Mouse (Mus musculus): ENCODE results near the gene Klc1. TPM values are rescaled to one million over a fixed set of nuclear protein-coding genes. Genes with fewer than 3 reads are reported as not detected.

The Klc1 gene
- polyA plus RNA-seq, 1 experiment = 70.9 TPM

DNA sequence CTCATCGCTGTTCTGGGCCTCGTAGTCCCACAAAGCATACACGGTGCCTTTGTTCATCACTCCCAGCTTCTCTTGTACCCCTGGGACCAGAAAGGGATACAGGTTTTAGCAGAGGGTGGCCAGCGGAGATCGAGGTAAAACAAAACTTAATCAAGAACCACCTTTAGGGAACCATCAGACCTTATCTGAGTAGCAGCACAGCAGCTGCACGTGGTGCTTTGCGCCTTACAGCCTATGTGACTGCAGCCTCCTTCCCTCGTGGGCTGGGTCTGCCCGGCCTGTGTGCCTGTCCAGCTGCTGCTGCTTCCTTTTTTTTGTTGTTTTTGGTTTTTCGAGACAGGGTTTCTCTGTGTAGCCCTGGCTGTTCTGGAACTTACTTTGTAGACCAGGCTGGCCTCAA, 71.7 kb downstream of the Klc1 start:
- 0 out of 2 replicates have a peak, but pooled peaks cover 3% of the 10 kb centered on the region for H3K4me1 ChIP-seq (ENCODE audit: control insufficient read depth, insufficient read depth, low read length)
- no peak overlapping the region for H3K27ac ChIP-seq (ENCODE audit: insufficient read depth, low read depth, low read length)

GRCm38 (mm10) chr12:111832643-111833042, 74.0 kb downstream of the Klc1 start:
- TF ChIP-seq POLR2A (IDR thresholded peaks at IDR 0.05; ENCODE audit: borderline replicate concordance, low read depth, low read length) = no peak
- TF ChIP-seq CTCF (IDR thresholded peaks at IDR 0.05; ENCODE audit: low read depth, low read length) = no peak
- Histone ChIP-seq H3K27ac (ENCODE audit: insufficient read depth, low read depth, low read length) (no peak overlapping the region), H3K4me1 (ENCODE audit: control insufficient read depth, insufficient read depth, low read length) (0 out of 2 replicates have a peak, but pooled peaks cover 3% of the 10 kb centered on the region)

More for the DNA sequence above, 71.7 kb downstream of the Klc1 start:
- H3K4me3 ChIP-seq (ENCODE audit: insufficient read depth, low read length) = no peak overlapping the region
- TF ChIP-seq CTCF (IDR thresholded peaks at IDR 0.05; ENCODE audit: low read depth, low read length) (no peak), POLR2A (IDR thresholded peaks at IDR 0.05; ENCODE audit: borderline replicate concordance, low read depth, low read length) (no peak)

DNA sequence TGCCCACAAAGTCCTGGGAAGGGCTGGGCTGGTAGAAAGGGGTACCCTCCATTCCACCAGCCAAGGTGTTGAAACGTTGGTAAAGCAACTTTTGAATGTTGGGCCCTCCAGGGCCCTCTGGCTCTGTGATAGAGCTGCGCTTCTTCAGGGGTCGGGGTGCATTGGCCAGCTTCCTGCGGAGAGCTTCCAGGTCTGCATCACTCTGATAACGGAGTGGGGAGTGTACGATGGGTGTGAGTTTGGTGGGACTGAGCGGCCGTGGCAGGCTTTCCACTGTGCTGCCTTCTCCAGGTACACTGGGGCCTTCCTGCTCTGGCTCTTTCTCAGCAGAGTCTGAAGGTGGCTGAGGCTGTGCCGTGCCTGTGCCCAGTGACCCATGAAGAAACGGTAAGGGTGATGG, 74.8 kb downstream of the Klc1 start:
- H3K4me1 ChIP-seq (ENCODE audit: control insufficient read depth, insufficient read depth, low read length) = 0 out of 2 replicates have a peak, but pooled peaks cover 3% of the 10 kb centered on the region
- no peak overlapping the region for H3K4me3 ChIP-seq (ENCODE audit: insufficient read depth, low read length)
- H3K27ac ChIP-seq (ENCODE audit: insufficient read depth, low read depth, low read length) = no peak overlapping the region
- TF ChIP-seq CTCF (IDR thresholded peaks at IDR 0.05; ENCODE audit: low read depth, low read length) = no peak
- no peak for TF ChIP-seq POLR2A (IDR thresholded peaks at IDR 0.05; ENCODE audit: borderline replicate concordance, low read depth, low read length)

More at GRCm38 (mm10) chr12:111832643-111833042, 74.0 kb downstream of the Klc1 start:
- H3K4me3 ChIP-seq (ENCODE audit: insufficient read depth, low read length) = no peak overlapping the region

- H3K4me3 ChIP-seq (ENCODE audit: insufficient read depth, low read length) = no peak overlapping the region
- TF ChIP-seq POLR2A (IDR thresholded peaks at IDR 0.05; ENCODE audit: borderline replicate concordance, low read depth, low read length) (no peak), CTCF (IDR thresholded peaks at IDR 0.05; ENCODE audit: low read depth, low read length) (no peak)
- peaks cover 16% of the 10 kb centered on the region for H3K4me1 ChIP-seq (ENCODE audit: control insufficient read depth, insufficient read depth, low read length)
- peak overlapping the region; percentile 70 for H3K27ac ChIP-seq (ENCODE audit: insufficient read depth, low read depth, low read length)
These were observed 84.2 kb downstream of the Klc1 start for GRCm38 (mm10) chr12:111842565-111843433.

DNA sequence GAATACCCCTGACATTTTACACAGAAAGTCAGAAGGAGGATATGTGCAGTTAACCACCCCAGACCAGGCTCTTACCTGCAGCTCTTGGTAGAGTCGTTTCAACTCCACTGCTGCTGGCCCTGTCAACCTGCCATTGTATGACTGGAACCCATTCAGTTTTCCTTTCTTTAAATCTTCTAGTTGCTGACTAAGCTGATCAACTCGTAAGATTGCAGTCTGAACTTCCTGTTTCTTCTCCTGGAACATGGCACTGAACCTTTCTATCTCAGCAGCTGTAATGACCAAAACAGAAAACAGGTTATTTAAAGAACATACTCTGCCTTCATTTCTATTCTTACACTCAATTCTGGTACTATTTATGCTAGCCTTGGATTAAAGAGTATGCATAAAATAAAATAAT, 84.8 kb downstream of the Klc1 start:
- peak overlapping the region; percentile 70 for H3K27ac ChIP-seq (ENCODE audit: insufficient read depth, low read depth, low read length)
- TF ChIP-seq CTCF (IDR thresholded peaks at IDR 0.05; ENCODE audit: low read depth, low read length) (no peak), POLR2A (IDR thresholded peaks at IDR 0.05; ENCODE audit: borderline replicate concordance, low read depth, low read length) (no peak)
- H3K4me3 ChIP-seq (ENCODE audit: insufficient read depth, low read length) = no peak overlapping the region
- H3K4me1 ChIP-seq (ENCODE audit: control insufficient read depth, insufficient read depth, low read length) = peaks cover 21% of the 10 kb centered on the region

DNA sequence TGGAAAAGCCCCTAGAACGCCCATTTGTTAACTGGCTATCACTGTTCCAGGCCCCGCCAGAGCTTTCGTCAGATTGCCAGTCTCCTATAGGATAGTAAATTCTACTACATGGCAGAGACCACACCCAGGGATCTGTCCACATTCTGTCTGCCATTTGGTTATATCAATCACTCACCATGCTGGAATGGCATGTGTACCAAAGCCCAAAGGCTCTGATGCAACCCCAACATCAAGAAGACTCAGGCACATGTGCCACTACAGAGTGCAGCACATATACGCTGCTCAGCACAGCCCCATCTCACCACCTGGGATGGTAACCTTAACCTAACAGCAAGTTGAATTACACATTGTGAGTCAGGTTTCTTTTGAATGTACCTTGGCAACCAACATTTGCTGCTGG, 87.3 kb downstream of the Klc1 start:
- Histone ChIP-seq H3K4me3 (ENCODE audit: insufficient read depth, low read length) (no peak overlapping the region), H3K4me1 (ENCODE audit: control insufficient read depth, insufficient read depth, low read length) (peaks cover 24% of the 10 kb centered on the region), H3K27ac (ENCODE audit: insufficient read depth, low read depth, low read length) (no peak overlapping the region)
- no peak for TF ChIP-seq CTCF (IDR thresholded peaks at IDR 0.05; ENCODE audit: low read depth, low read length)
- TF ChIP-seq POLR2A (IDR thresholded peaks at IDR 0.05; ENCODE audit: borderline replicate concordance, low read depth, low read length) = no peak

GRCm38 (mm10) chr12:111846815-111847214, 88.2 kb downstream of the Klc1 start:
- Histone ChIP-seq H3K4me1 (ENCODE audit: control insufficient read depth, insufficient read depth, low read length) (peaks cover 24% of the 10 kb centered on the region), H3K27ac (ENCODE audit: insufficient read depth, low read depth, low read length) (no peak overlapping the region), H3K4me3 (ENCODE audit: insufficient read depth, low read length) (no peak overlapping the region)
- no peak for TF ChIP-seq POLR2A (IDR thresholded peaks at IDR 0.05; ENCODE audit: borderline replicate concordance, low read depth, low read length)
- no peak for TF ChIP-seq CTCF (IDR thresholded peaks at IDR 0.05; ENCODE audit: low read depth, low read length)

GRCm38 (mm10) chr12:111848300-111848798, 89.7 kb downstream of the Klc1 start:
- H3K4me1 ChIP-seq (ENCODE audit: control insufficient read depth, insufficient read depth, low read length) = peaks cover 14% of the 10 kb centered on the region
- TF ChIP-seq CTCF (IDR thresholded peaks at IDR 0.05; ENCODE audit: low read depth, low read length) (no peak), POLR2A (IDR thresholded peaks at IDR 0.05; ENCODE audit: borderline replicate concordance, low read depth, low read length) (no peak)
- H3K4me3 ChIP-seq (ENCODE audit: insufficient read depth, low read length) = no peak overlapping the region
- H3K27ac ChIP-seq (ENCODE audit: insufficient read depth, low read depth, low read length) = peak overlapping the region; percentile 32

- TF ChIP-seq CTCF (IDR thresholded peaks at IDR 0.05; ENCODE audit: low read depth, low read length) (no peak), POLR2A (IDR thresholded peaks at IDR 0.05; ENCODE audit: borderline replicate concordance, low read depth, low read length) (no peak)
- H3K4me1 ChIP-seq (ENCODE audit: control insufficient read depth, insufficient read depth, low read length) = peaks cover 8% of the 10 kb centered on the region
- no peak overlapping the region for H3K27ac ChIP-seq (ENCODE audit: insufficient read depth, low read depth, low read length)
- H3K4me3 ChIP-seq (ENCODE audit: insufficient read depth, low read length) = no peak overlapping the region
These were observed 92.6 kb downstream of the Klc1 start for GRCm38 (mm10) chr12:111851235-111851634.

GRCm38 (mm10) chr12:111851745-111852144, 93.1 kb downstream of the Klc1 start:
- no peak overlapping the region for H3K27ac ChIP-seq (ENCODE audit: insufficient read depth, low read depth, low read length)
- no peak overlapping the region for H3K4me3 ChIP-seq (ENCODE audit: insufficient read depth, low read length)
- H3K4me1 ChIP-seq (ENCODE audit: control insufficient read depth, insufficient read depth, low read length) = peaks cover 8% of the 10 kb centered on the region
- TF ChIP-seq POLR2A (IDR thresholded peaks at IDR 0.05; ENCODE audit: borderline replicate concordance, low read depth, low read length) = no peak
- TF ChIP-seq CTCF (IDR thresholded peaks at IDR 0.05; ENCODE audit: low read depth, low read length) = no peak

Measured in bone marrow macrophage, adult 2 months (primary cell).